In genomic region chr1:39521326-39521725, GRCm38 (mm10) we compare ENCODE assay signal across 33 mouse cellular contexts.
"Had no signal": no experiment of that assay in that cellular context is flagged by ENCODE, and none has a peak within 500 bp of the region (broad histone marks: within the 10 kb centered on the region; RNA-seq: fewer than 3 reads in every experiment).

No protein-coding gene starts in this region.

- H3K4me3 ChIP-seq: heart, embryonic 13.5 days; heart, embryonic 15.5 days; hindbrain, embryonic 10.5 days; hindbrain, embryonic 12.5 days; hindbrain, embryonic 13.5 days; hindbrain, embryonic 15.5 days; intestine, embryonic 15.5 days; kidney, embryonic 15.5 days; layer of hippocampus, adult 2 months; left cerebral cortex, adult 2 months had no signal

- DNase-seq: heart, postnatal 10 days; heart, postnatal 14 days; heart, postnatal 36 days; heart, postnatal 4 days; kidney, adult 11 months; kidney, adult 18-20 months; kidney, adult 2 months; kidney, adult 8-10 months; kidney, adult 9 months; kidney, postnatal 10 days; kidney, postnatal 14 days; kidney, postnatal 25 days; kidney, postnatal 36 days; kidney, postnatal 4 days; layer of hippocampus, adult 9-11 months; layer of hippocampus, postnatal 36 days had no signal

- ATAC-seq: hindbrain, embryonic 16.5 days; hindbrain, postnatal 0 days; inflammation-experienced regulatory T-cells, adult 6 months; intestine, embryonic 15.5 days; intestine, embryonic 16.5 days; intestine, postnatal 0 days had no signal

- H3K27me3 ChIP-seq: heart, embryonic 13.5 days; heart, embryonic 15.5 days; hindbrain, embryonic 12.5 days; hindbrain, embryonic 13.5 days; hindbrain, embryonic 15.5 days; intestine, embryonic 15.5 days; kidney, embryonic 15.5 days had no signal

- H3K27ac ChIP-seq: heart, embryonic 13.5 days; heart, embryonic 15.5 days; hindbrain, embryonic 10.5 days; hindbrain, embryonic 12.5 days; hindbrain, embryonic 13.5 days; hindbrain, embryonic 14.5 days; hindbrain, embryonic 15.5 days; hindbrain, postnatal 0 days; intestine, embryonic 15.5 days; kidney, embryonic 15.5 days; kidney, postnatal 0 days; layer of hippocampus, adult 2 months; left cerebral cortex, adult 2 months had no signal

- H3K4me2 ChIP-seq: heart, embryonic 13.5 days; heart, embryonic 15.5 days; hindbrain, embryonic 12.5 days; hindbrain, embryonic 13.5 days; hindbrain, embryonic 14.5 days; hindbrain, embryonic 15.5 days; intestine, embryonic 15.5 days; kidney, embryonic 15.5 days had no signal

- H3K4me1 ChIP-seq: heart, embryonic 13.5 days; heart, embryonic 15.5 days; hindbrain, embryonic 10.5 days; hindbrain, embryonic 12.5 days; hindbrain, embryonic 13.5 days; hindbrain, embryonic 15.5 days; intestine, embryonic 15.5 days; kidney, embryonic 15.5 days had no signal

- H3K9me3 ChIP-seq: heart, embryonic 13.5 days; heart, embryonic 15.5 days; hindbrain, embryonic 12.5 days; hindbrain, embryonic 13.5 days; hindbrain, embryonic 15.5 days; intestine, embryonic 15.5 days; kidney, embryonic 15.5 days had no signal

- H3K9ac ChIP-seq: heart, embryonic 13.5 days; heart, embryonic 15.5 days; hindbrain, embryonic 12.5 days; hindbrain, embryonic 13.5 days; hindbrain, embryonic 14.5 days; hindbrain, embryonic 15.5 days; intestine, embryonic 15.5 days; kidney, embryonic 15.5 days had no signal

- H3K36me3 ChIP-seq: heart, embryonic 13.5 days; heart, embryonic 15.5 days; hindbrain, embryonic 10.5 days; hindbrain, embryonic 12.5 days; hindbrain, embryonic 13.5 days; hindbrain, embryonic 15.5 days; intestine, embryonic 15.5 days; kidney, embryonic 15.5 days had no signal
